Mouse (Mus musculus) CH12.LX (cell line): Measurements from ENCODE around the gene Gm13283.
"Not testable (repeated sequence)": the region's sequence is repeated elsewhere in the genome, so short reads cannot be mapped to it uniquely, and the experiment has no call there.

Experiments
- CTCF ChIP-seq, 2 experiments: IDR thresholded peaks in 1 of 2; conservative IDR thresholded peaks in 1 of 2; 2 replicates each; pipeline ENCODE4 v1.5.1; 2011 to 2012; ENCODE audit warnings: low read depth in 2 of 2, low read length in 2 of 2, improper control_type of control experiment in 1 of 2, inconsistent platforms in 1 of 2, mild to moderate bottlenecking in 1 of 2, moderate library complexity in 1 of 2
- ELF1 ChIP-seq: IDR thresholded peaks from 2 replicates; pipeline ENCODE4 v1.6.1; 2014; ENCODE audit warnings: low read depth, mild to moderate bottlenecking, inconsistent platforms, low read length, improper control_type of control experiment
- IRF4 ChIP-seq: IDR thresholded peaks from 2 replicates; pipeline ENCODE4 v1.6.1; 2014; ENCODE audit warnings: low read depth, mild to moderate bottlenecking, inconsistent platforms, low read length, improper control_type of control experiment
- JUN ChIP-seq: IDR thresholded peaks from 2 replicates; pipeline ENCODE4 v1.6.1; 2011; ENCODE audit warnings: low read depth, mild to moderate bottlenecking, low read length, improper control_type of control experiment, moderate library complexity; ENCODE audit not compliant: insufficient read depth
- KAT2A ChIP-seq: IDR thresholded peaks from 2 replicates; pipeline ENCODE4 v1.6.1; 2012; ENCODE audit warnings: low read length, improper control_type of control experiment, inconsistent platforms; ENCODE audit not compliant: insufficient replicate concordance
- MYC ChIP-seq: IDR thresholded peaks from 2 replicates; pipeline ENCODE4 v1.6.1; 2011; ENCODE audit warnings: low read depth, mild to moderate bottlenecking, improper control_type of control experiment, low read length
- NRF1 ChIP-seq: IDR thresholded peaks from 2 replicates; pipeline ENCODE4 v1.6.1; 2014; ENCODE audit warnings: low read depth, mild to moderate bottlenecking, inconsistent platforms, low read length, improper control_type of control experiment, moderate library complexity
- POLR2A ChIP-seq: IDR thresholded peaks from 2 replicates; pipeline ENCODE4 v1.6.1; 2011; ENCODE audit warnings: low read depth, mild to moderate bottlenecking, improper control_type of control experiment, low read length
- POLR2AphosphoS2 ChIP-seq: IDR thresholded peaks from 2 replicates; pipeline ENCODE4 v1.6.1; 2011; ENCODE audit warnings: low read depth, low read length, improper control_type of control experiment
- UBTF ChIP-seq: IDR thresholded peaks from 2 replicates; pipeline ENCODE4 v1.6.1; 2012; ENCODE audit warnings: low read depth, mild to moderate bottlenecking, inconsistent platforms, low read length, improper control_type of control experiment, moderate library complexity
- USF1 ChIP-seq: IDR thresholded peaks from 2 replicates; pipeline ENCODE4 v1.6.1; 2014; ENCODE audit warnings: low read depth, mild to moderate bottlenecking, inconsistent platforms, low read length, improper control_type of control experiment
- ZC3H11A ChIP-seq: IDR thresholded peaks from 2 replicates; pipeline ENCODE4 v1.6.1; 2012; ENCODE audit warnings: low read depth, mild to moderate bottlenecking, inconsistent platforms, low read length, improper control_type of control experiment
- ZNF384 ChIP-seq: IDR thresholded peaks from 2 replicates; pipeline ENCODE4 v1.6.1; 2012; ENCODE audit warnings: low read depth, low read length, improper control_type of control experiment, inconsistent platforms

DNA sequence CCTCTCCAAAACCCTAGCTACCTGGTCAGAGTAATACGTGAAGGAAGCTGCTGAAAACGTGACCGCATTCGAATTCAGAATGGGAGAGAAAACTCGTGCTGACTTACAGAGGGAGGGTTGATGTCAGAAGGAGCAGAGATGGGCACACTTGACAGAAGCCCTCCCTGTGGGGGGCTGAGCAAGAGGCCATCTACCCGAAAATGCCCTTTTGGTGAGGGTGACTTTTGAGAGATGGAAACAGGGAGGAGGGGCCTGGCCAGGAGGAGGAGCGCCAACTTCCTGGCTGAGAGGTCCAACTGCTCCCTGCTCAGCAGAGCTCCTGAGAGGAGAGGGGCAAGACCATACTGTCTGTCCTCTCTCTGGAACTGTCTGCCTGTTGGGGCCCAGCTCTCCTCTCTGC, 21.9 kb downstream of the Gm13283 start, which contains the start of gene Ifnz:
- TF ChIP-seq MYC; POLR2A; POLR2AphosphoS2; UBTF; CTCF (conservative IDR thresholded peaks at IDR 0.05 in 1 of 2, IDR thresholded peaks at IDR 0.05 in 1 of 2; ENCODE audit: low read depth in 2 of 2, low read length in 2 of 2); ZC3H11A; ZNF384; USF1; NRF1; IRF4; KAT2A; ELF1; JUN: not testable (repeated sequence)
